Mouse (Mus musculus) cerebellum, adult 11 months (tissue): ENCODE results near the gene Thsd4.

ENCODE experiments used
- DNase-seq: peaks from one replicate; pipeline ENCODE4 v3.0.0; 2022

The Thsd4 gene

GRCm38 (mm10) chr9:60454406-60455076 is 67.3 kb downstream of the Thsd4 start:
- no peak for DNase-seq

GRCm38 (mm10) chr9:60449498-60449897 is 72.3 kb downstream of the Thsd4 start:
- DNase-seq, result no peak

GRCm38 (mm10) chr9:60445821-60446220 is 76.0 kb downstream of the Thsd4 start:
- no peak for DNase-seq

- no peak for DNase-seq
These were observed 80.5 kb downstream of the Thsd4 start for GRCm38 (mm10) chr9:60441274-60441902.

DNA sequence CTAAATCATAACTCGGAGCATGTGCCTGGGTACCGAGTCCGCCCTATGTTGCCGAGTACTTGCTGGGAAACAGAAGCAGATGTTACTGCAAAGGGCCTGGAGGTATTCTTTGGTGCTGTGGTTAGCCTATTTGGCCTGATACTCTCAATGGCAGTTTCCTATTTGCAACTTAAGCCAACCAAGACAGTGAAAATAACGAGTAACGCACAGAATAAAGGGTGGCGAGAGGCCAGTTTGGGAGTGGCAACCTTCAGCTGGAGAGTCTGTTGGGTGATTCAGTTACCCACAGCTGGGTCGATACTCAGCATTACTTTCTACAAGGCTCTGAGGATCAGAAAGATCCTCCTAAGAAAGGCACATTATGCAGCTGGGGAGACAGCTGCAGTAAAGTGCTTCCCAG is 81.3 kb downstream of the Thsd4 start:
- DNase-seq, result no peak

GRCm38 (mm10) chr9:60436246-60436645 is 85.6 kb downstream of the Thsd4 start:
- no peak for DNase-seq

DNA sequence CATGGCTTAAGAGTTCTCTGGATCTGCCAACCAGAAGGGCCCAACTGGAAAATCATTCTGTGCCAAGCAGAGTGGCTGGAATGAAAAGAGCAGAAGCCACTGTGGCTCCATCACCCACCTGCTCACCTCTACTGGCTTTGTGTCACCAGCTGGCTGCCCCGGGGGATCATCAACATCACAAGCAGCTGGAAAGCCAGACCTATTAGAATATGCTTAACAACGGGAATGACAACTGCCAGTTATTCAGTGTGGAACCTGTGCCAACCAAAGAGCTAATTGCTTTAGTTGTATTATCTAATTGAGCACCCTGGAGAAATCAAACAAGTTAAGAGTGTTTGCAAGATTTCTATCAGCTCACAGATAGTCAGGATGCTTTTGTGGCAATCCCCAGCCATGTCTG is 87.8 kb downstream of the Thsd4 start:
- DNase-seq, result no peak

- no peak for DNase-seq
These were observed 89.9 kb downstream of the Thsd4 start for GRCm38 (mm10) chr9:60431924-60432323.

GRCm38 (mm10) chr9:60430017-60430416 is 91.8 kb downstream of the Thsd4 start:
- DNase-seq, result no peak

DNA sequence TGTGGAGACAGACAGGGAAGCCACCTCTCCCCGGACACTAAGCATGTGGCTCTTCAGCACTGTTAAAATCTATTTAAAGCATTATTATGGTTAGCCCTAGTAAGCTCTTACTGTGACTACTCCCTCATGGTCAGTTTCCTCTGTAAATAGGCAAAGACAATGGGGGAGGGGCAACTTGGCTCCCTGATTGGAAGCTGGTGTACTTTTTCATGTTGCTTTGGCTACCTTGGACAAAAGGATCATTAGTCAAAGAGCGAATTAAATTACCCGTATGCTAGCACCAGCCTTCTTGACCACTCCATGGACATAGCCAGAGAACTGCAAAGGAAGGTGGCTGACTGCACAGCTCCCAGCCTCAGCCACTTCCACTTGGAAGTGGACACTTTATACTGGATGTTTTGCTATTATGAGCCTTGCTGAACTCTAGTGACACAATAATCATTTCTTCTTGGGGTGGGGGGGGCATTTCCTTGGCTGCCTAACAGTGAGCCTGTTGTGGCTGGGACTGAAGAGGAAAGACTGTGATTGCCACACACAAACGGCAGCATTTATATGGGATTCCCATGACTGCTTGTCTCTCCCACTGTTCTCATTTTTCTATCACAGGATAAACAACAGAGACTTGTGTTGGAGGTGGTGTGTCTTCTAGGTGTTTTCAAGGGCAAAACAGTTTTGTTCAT is 107.6 kb downstream of the Thsd4 start:
- no peak for DNase-seq

DNA sequence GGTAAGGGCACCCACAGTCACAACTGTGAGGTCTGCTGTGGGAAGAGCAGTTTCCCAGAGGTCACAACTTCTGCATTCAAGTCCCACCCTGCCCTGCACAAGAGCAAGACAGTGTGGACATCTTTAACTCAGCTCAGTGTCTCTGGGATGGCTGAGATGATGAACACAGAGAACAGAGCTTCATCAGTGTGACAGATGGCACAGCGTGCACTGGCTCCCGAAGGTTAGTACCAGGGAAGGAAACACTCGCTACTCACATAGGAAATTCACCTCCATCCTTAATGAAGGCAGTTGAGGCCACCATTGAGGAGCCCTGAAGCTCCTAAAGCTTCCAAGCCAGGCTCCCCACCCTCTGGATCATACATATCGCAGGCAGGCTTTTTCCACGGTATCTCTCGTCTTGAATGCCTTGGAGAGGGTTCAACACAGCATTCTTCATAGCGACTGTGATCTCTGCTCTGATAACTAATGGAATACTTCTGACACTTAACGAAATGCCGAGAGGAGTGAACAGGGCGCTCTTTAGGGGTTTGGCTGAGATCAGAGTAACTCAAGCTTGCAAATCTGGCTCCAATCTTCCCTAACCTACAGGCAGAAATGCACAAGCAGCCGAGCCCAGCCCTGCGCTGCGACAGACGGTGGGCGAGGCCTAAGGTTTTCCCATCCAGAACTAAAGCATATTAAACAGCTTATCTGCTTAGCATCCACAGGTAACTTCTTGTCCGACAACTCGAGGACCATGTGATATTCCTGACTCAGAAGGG is 110.8 kb downstream of the Thsd4 start:
- peak; percentile 3 for DNase-seq

DNA sequence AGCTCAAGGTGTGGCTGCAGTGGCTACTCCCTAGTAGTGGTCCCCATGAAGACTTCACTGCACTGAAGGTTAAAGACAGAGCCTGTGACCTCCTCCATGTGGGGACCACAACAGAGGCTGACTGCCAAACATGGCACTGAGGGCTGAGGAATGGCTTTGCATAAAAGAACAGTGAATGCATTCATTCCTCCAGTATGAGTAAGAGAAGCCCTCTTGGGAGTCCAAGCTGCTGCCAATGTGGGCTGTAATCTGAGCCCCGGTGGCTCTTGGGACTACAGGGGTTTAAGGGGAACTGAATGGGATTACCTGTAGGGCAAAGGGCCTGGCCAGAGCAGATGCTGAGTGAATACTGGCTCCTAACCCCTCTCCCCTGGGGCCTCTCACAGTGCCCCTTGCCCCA is 114.5 kb downstream of the Thsd4 start:
- DNase-seq, result no peak

DNA sequence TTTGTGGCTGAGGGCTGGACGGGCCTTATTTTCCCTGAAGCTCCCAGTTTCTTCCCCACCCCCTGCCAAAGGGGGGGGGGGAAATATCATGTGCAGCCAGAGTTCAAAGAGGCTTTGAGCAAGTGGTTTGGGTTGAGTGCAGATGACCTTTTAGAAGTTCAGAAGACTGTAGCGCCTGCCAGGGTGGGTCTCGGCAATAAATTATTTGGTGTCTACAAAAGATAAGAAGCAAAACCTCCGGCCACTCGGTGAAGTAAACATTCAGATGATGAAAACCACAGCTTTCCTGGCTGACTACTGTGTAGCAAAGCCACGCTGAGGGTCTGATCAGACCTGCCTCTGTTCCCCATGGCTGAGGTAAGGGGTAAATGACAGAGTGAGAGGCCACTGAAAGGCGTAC is 116.1 kb downstream of the Thsd4 start:
- no peak for DNase-seq

DNA sequence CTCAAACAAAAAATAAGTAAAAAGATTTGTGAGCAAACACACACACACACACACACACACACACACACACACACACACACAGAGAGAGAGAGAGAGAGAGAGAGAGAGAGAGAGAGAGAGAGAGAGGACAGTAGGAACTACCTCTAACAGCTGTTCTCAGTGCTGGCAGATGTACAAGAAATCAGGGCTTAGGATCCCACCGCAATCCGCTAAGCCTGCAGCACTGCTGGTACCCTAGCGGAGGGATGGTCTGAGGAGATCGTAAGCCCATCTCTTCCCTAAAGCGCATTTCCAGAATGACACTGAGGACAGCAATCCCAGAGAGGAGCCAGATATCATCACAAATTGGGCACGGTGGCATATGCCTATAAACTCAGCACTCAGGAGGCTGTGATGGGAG is 119.2 kb downstream of the Thsd4 start:
- DNase-seq, result no peak

DNA sequence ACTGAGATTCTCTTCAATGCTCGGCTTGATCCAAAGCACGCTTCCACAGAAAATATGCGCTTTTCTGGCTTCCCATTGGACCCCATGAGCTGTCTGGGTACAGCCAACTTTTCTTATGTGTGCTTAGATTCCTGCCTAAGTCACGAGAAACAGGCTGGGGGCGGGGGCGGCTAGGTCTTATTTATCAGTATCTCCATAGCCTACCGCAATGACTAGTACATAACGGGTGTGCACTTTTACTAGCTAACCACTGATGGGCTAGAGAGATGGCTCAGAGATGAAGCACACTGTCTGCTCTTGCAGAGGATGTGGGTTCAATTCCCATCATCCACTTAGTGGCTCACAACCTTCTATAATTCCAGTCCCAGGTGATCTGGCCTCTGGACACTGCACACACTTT is 121.8 kb downstream of the Thsd4 start:
- DNase-seq, result no peak

DNA sequence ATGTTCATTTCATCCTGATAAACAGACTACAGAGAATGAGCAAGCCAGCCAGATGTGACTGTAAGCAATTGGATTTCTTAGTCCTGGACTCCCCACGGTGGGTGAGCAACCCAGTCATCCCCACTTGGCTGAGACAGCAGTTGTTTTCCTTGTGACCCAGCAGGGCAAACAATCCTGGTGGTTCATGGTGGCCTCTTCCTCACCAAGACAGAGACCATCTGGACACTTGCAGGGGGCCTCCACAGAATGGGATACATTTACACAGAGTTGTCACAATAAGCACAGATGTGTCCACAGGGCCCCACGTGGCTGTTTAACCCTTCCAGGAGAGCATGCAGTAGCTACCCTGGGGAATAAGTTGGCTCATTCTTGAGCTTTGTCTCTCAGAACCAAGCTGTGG is 123.8 kb downstream of the Thsd4 start:
- DNase-seq, result no peak

DNA sequence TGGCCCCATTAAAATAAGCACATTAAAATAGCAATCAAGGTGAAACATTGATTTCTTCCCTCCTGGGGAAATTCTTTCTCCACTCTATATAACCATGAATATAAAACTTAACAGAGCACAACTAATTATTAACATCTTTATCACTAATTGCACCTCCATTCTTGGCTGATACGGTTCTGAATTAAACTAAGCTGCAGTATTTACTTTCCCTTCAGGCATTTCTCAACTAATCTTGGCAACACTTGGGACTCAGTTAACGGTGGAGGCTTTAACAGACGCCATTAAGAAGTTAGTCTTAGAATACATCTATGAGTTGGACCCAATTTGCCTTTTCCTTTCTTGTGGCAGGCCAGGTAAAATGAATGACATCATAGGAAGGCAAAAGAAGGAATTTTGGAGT is 125.8 kb downstream of the Thsd4 start:
- DNase-seq, result no peak

DNA sequence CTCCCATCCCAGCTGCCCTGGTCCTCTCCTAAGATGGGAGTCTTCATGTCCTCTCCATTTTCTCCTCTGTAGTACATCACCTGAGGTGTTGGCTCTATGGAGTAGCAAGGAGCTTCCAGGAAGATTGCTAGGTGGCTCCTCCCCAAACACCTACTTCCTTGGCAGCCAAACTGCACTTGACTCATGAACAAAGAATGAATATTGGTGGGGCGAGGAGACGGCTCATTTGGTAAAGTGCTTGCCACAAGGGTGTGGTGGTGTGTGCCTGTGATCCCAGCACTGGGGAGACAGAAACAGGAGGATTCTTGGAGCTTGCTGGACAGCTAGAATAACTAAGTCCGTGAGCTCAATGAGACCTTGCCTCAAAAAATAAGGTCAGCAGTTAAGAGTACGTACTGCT is 128.9 kb downstream of the Thsd4 start:
- no peak for DNase-seq

- no peak for DNase-seq
These were observed 137.1 kb downstream of the Thsd4 start for GRCm38 (mm10) chr9:60384751-60385150.

DNA sequence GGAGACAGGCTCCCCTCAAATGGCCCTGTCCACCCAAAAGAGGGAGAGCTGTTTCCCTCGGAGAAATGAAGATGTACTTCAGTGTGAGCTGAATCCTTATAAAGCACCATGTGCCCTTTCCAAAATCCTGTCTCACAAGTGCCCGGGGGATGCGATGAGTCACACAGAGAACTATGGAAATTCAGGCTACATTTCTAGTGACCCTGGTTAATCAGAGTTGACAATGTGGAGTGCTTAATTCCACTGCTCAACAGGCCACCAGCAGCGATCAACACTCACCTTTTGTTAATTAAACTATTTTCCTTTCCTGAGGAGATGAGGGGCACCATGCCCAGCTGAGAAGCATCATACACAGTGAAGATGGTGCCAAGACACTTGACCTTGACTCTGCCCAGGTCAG is 138.9 kb downstream of the Thsd4 start:
- DNase-seq, result peak; percentile 1

DNA sequence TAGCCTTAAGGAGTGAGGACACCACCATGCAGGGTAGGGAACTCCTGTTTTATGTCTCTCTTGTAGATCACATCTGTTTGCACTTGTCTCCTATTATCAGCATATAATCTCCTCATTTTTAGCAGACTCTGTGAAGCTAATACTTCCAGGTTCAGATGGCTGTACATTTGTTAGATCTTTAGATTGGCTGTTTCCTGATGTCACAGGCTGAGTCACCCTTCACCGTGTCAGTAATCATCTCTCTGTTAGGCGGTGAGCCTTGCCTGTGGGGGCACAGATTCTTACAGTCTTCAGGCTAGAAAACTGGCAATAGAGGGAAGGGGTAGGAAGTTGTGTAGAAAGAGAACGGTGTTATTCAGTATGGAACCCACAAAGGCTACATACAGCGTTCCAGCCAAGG is 139.3 kb downstream of the Thsd4 start:
- DNase-seq, result no peak

GRCm38 (mm10) chr9:60381010-60381409 is 140.8 kb downstream of the Thsd4 start:
- DNase-seq, result no peak

DNA sequence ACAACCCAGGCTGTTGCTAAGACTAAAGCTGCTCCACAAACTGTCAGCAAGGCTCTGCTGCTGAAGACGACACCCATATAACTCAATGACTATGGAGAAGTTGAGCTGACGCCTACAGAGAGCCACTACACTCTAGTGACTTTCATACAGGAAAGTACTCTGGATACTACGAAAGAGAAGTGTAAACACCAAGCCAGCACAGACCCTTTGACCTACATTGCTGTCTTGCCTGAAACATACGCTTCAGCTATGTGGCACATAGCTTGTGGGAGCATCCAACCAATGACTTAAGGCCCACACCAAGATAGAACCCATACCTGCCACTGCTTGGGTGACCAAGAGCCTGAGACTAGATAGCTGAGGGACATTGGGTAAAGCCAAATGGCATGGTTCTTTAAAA is 141.3 kb downstream of the Thsd4 start:
- DNase-seq, result no peak

GRCm38 (mm10) chr9:60378235-60378634 is 143.6 kb downstream of the Thsd4 start:
- DNase-seq, result no peak
